Mouse (Mus musculus): ENCODE data around the gene Btaf1. TPM values are rescaled to one million over a fixed set of nuclear protein-coding genes. Genes with fewer than 3 reads are reported as not detected.
"Not testable (repeated sequence)": the region's sequence is repeated elsewhere in the genome, so short reads cannot be mapped to it uniquely, and the experiment has no call there.

The Btaf1 gene
- polyA plus RNA-seq, 1 experiment from 2014 or later: 6.9 TPM

DNA sequence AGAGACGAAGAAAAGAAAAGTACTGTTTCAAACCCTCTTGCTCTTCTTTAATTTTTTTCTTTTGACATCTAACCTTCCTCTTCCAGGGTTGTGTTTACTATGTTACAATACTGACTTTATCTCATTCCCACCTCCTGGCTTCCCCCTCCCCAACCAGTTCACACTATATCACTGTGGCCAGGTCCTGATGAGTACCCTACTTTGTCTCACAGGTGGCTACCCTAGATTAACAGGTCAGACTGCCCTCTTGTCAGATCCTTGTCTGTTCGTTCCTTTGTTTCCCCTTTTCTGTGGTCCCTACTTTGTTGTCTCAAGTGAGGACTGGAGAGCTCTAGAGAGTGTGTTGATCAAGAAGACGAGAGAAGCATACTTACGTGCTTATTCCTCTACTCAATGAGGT lies 10.4 kb downstream of the Btaf1 start:
- no peaks in the 10 kb centered on the region for H3K4me1 ChIP-seq (ENCODE audit: control insufficient read depth, insufficient read depth, low read length)
- no peak overlapping the region for H3K9ac ChIP-seq (ENCODE audit: low read length)
- H3K4me2 ChIP-seq (ENCODE audit: low read depth, low read length): no peak overlapping the region
- 88% methylated on average over 4 of the region's 4 CpGs for WGBS
- H3K9me3 ChIP-seq (replicated peaks; ENCODE audit: control insufficient read depth, low read length): no peaks in the 10 kb centered on the region
- H3K36me3 ChIP-seq (ENCODE audit: control insufficient read depth, insufficient read depth): no peaks in the 10 kb centered on the region
- H3K27ac ChIP-seq (ENCODE audit: low read length): no peak overlapping the region
- H3K4me3 ChIP-seq (ENCODE audit: low read length): no peak overlapping the region
- no peaks in the 10 kb centered on the region for H3K27me3 ChIP-seq (ENCODE audit: control insufficient read depth, insufficient read depth, low read length)
- ATAC-seq (replicated peaks; ENCODE audit: extremely low read depth, insufficient read depth, low FRiP score): no peak

DNA sequence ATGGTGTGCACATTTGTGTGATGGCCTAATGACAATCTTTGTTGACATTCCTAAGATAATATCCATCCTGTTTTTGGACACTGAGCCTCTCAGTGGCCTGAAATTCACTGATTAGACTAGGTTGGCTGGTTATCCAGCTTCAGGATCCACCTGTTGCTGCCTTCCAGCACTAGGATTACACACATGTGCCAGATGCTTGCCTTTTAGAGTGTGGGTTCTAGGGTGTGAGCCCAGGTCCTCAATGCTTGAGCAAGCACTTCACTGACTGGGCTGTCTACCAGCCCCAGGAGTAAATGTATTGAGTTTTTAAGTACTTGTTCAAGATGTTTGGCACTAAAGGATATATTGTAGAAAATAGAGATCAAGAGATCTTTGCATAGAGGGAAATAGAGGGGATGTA lies 12.1 kb downstream of the Btaf1 start:
- Histone ChIP-seq H3K4me1 (ENCODE audit: control insufficient read depth, insufficient read depth, low read length) (no peaks in the 10 kb centered on the region), H3K36me3 (ENCODE audit: control insufficient read depth, insufficient read depth) (no peaks in the 10 kb centered on the region), H3K4me3 (ENCODE audit: low read length) (no peak overlapping the region), H3K9ac (ENCODE audit: low read length) (no peak overlapping the region), H3K27ac (ENCODE audit: low read length) (no peak overlapping the region), H3K4me2 (ENCODE audit: low read depth, low read length) (no peak overlapping the region), H3K27me3 (ENCODE audit: control insufficient read depth, insufficient read depth, low read length) (no peaks in the 10 kb centered on the region), H3K9me3 (replicated peaks; ENCODE audit: control insufficient read depth, low read length) (no peaks in the 10 kb centered on the region)
- no peak for ATAC-seq (replicated peaks; ENCODE audit: extremely low read depth, insufficient read depth, low FRiP score)

GRCm38 (mm10) chr19:36940064-36940463 lies 14.2 kb downstream of the Btaf1 start:
- H3K36me3 ChIP-seq (ENCODE audit: control insufficient read depth, insufficient read depth): no peaks in the 10 kb centered on the region
- H3K9me3 ChIP-seq (replicated peaks; ENCODE audit: control insufficient read depth, low read length): no peaks in the 10 kb centered on the region
- WGBS: 93% methylated on average over 1 of the region's 1 CpGs
- H3K27ac ChIP-seq (ENCODE audit: low read length): no peak overlapping the region
- H3K4me3 ChIP-seq (ENCODE audit: low read length): no peak overlapping the region
- no peak for ATAC-seq (replicated peaks; ENCODE audit: extremely low read depth, insufficient read depth, low FRiP score)
- H3K4me2 ChIP-seq (ENCODE audit: low read depth, low read length): no peak overlapping the region
- H3K27me3 ChIP-seq (ENCODE audit: control insufficient read depth, insufficient read depth, low read length): no peaks in the 10 kb centered on the region
- H3K4me1 ChIP-seq (ENCODE audit: control insufficient read depth, insufficient read depth, low read length): no peaks in the 10 kb centered on the region
- no peak overlapping the region for H3K9ac ChIP-seq (ENCODE audit: low read length)

GRCm38 (mm10) chr19:36953637-36954206 lies 27.8 kb downstream of the Btaf1 start:
- no peak overlapping the region for H3K27ac ChIP-seq (ENCODE audit: low read length)
- 38% methylated on average over 4 of the region's 4 CpGs for WGBS

DNA sequence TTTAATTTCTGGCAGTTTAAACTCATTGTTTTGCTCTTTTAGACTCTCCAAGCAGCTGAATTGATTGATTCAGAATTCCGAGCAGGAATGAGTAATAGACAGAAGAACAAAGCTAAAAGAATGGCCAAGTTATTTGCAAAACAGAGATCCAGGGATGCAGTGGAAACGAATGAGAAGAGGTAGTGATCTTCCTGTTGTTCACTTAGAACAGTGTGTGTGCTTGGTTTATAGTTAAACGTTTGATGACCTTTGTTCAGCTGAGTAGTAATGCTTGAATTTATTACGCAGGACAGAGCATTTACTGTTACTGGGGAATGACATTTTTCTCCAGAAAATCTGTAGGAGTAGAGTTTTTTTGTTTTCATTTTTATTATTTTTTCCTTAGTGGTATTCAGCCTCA lies 32.5 kb downstream of the Btaf1 start:
- 90% methylated on average over 4 of the region's 4 CpGs for WGBS
- Histone ChIP-seq H3K4me2 (ENCODE audit: low read depth, low read length) (no peak overlapping the region), H3K4me3 (ENCODE audit: low read length) (no peak overlapping the region), H3K36me3 (ENCODE audit: control insufficient read depth, insufficient read depth) (peaks cover 20% of the 10 kb centered on the region), H3K9ac (ENCODE audit: low read length) (no peak overlapping the region), H3K4me1 (ENCODE audit: control insufficient read depth, insufficient read depth, low read length) (no peaks in the 10 kb centered on the region), H3K27ac (ENCODE audit: low read length) (no peak overlapping the region), H3K9me3 (replicated peaks; ENCODE audit: control insufficient read depth, low read length) (no peaks in the 10 kb centered on the region), H3K27me3 (ENCODE audit: control insufficient read depth, insufficient read depth, low read length) (no peaks in the 10 kb centered on the region)
- no peak for ATAC-seq (replicated peaks; ENCODE audit: extremely low read depth, insufficient read depth, low FRiP score)

More at GRCm38 (mm10) chr19:36953637-36954206, 27.8 kb downstream of the Btaf1 start:
- Histone ChIP-seq H3K4me1 (ENCODE audit: control insufficient read depth, insufficient read depth, low read length) (no peaks in the 10 kb centered on the region), H3K27me3 (ENCODE audit: control insufficient read depth, insufficient read depth, low read length) (no peaks in the 10 kb centered on the region), H3K36me3 (ENCODE audit: control insufficient read depth, insufficient read depth) (peaks cover 9% of the 10 kb centered on the region), H3K4me3 (ENCODE audit: low read length) (no peak overlapping the region), H3K9ac (ENCODE audit: low read length) (no peak overlapping the region), H3K4me2 (ENCODE audit: low read depth, low read length) (no peak overlapping the region), H3K9me3 (replicated peaks; ENCODE audit: control insufficient read depth, low read length) (no peaks in the 10 kb centered on the region)
- no peak for ATAC-seq (replicated peaks; ENCODE audit: extremely low read depth, insufficient read depth, low FRiP score)

DNA sequence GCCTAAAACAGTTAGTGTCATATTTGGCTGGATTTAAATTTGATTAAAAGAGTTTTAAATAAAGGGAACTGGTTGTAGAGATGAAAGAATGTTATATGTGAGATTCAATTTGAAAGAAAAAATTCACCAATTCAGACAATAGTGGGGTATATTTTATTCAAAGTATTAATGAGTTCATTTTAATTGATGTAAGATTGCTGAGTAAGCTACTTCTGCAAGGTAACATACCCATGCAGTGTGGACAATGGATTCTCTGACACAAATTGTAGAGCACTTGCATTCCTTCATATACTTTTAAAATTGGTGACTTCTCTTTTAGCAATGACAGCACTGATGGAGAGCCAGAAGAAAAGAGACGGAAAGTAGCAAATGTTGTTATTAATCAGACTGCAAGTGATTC lies 35.4 kb downstream of the Btaf1 start:
- no peak overlapping the region for H3K9ac ChIP-seq (ENCODE audit: low read length)
- no peak overlapping the region for H3K27ac ChIP-seq (ENCODE audit: low read length)
- H3K36me3 ChIP-seq (ENCODE audit: control insufficient read depth, insufficient read depth): peaks cover 31% of the 10 kb centered on the region
- H3K4me1 ChIP-seq (ENCODE audit: control insufficient read depth, insufficient read depth, low read length): no peaks in the 10 kb centered on the region
- no peaks in the 10 kb centered on the region for H3K9me3 ChIP-seq (replicated peaks; ENCODE audit: control insufficient read depth, low read length)
- H3K4me3 ChIP-seq (ENCODE audit: low read length): no peak overlapping the region
- H3K4me2 ChIP-seq (ENCODE audit: low read depth, low read length): no peak overlapping the region
- no peaks in the 10 kb centered on the region for H3K27me3 ChIP-seq (ENCODE audit: control insufficient read depth, insufficient read depth, low read length)
- no peak for ATAC-seq (replicated peaks; ENCODE audit: extremely low read depth, insufficient read depth, low FRiP score)
- WGBS: 98% methylated on average over 1 of the region's 1 CpGs

DNA sequence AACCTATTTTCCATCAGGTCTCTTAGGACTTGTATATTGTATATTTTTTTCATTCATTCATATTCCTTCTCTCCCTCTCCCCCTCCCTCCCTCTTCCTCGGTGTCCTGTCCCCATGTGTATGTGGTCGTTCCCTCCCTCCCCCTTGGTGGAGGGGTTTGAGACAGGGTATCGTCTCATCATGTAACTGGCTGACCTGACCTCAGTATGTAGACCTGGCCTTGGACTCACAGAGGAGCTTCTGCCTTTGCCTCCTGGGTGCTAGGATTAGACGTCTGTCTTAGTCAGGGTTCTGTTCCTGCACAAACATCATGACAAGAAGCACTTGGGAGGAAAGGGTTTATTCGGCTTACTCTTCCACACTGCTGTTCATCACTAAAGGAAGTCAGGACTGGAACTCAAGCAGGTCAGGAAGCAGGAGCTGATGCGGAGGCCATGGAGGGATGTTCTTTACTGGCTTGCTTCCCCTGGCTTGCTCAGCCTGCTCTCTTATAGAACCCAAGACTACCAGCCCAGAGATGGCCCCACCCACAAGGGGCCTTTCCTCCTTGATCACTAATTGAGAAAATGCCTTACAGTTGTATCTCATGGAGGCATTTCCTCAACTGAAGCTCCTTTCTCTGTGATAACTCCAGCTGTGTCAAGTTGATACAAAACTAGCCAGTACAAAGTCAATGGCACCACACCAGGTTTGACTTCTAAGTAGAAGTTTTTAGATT lies 36.8 kb downstream of the Btaf1 start:
- WGBS: 87% methylated on average over 6 of the region's 6 CpGs
- not testable (repeated sequence) for H3K4me1 ChIP-seq (ENCODE audit: control insufficient read depth, insufficient read depth, low read length); H3K27me3 ChIP-seq (ENCODE audit: control insufficient read depth, insufficient read depth, low read length); H3K4me3 ChIP-seq (ENCODE audit: low read length); H3K27ac ChIP-seq (ENCODE audit: low read length); H3K4me2 ChIP-seq (ENCODE audit: low read depth, low read length); ATAC-seq (replicated peaks; ENCODE audit: extremely low read depth, insufficient read depth, low FRiP score); H3K9ac ChIP-seq (ENCODE audit: low read length); H3K9me3 ChIP-seq (replicated peaks; ENCODE audit: control insufficient read depth, low read length)
- peaks cover 35% of the 10 kb centered on the region for H3K36me3 ChIP-seq (ENCODE audit: control insufficient read depth, insufficient read depth)

- Histone ChIP-seq H3K4me1 (ENCODE audit: control insufficient read depth, insufficient read depth, low read length) (no peaks in the 10 kb centered on the region), H3K4me3 (ENCODE audit: low read length) (no peak overlapping the region), H3K9me3 (replicated peaks; ENCODE audit: control insufficient read depth, low read length) (no peaks in the 10 kb centered on the region), H3K9ac (ENCODE audit: low read length) (no peak overlapping the region), H3K27me3 (ENCODE audit: control insufficient read depth, insufficient read depth, low read length) (no peaks in the 10 kb centered on the region), H3K36me3 (ENCODE audit: control insufficient read depth, insufficient read depth) (peaks cover 40% of the 10 kb centered on the region), H3K27ac (ENCODE audit: low read length) (no peak overlapping the region), H3K4me2 (ENCODE audit: low read depth, low read length) (no peak overlapping the region)
- no peak for ATAC-seq (replicated peaks; ENCODE audit: extremely low read depth, insufficient read depth, low FRiP score)
- 86% methylated on average over 5 of the region's 5 CpGs for WGBS
Measured at GRCm38 (mm10) chr19:37004557-37004956, 78.7 kb downstream of the Btaf1 start.

DNA sequence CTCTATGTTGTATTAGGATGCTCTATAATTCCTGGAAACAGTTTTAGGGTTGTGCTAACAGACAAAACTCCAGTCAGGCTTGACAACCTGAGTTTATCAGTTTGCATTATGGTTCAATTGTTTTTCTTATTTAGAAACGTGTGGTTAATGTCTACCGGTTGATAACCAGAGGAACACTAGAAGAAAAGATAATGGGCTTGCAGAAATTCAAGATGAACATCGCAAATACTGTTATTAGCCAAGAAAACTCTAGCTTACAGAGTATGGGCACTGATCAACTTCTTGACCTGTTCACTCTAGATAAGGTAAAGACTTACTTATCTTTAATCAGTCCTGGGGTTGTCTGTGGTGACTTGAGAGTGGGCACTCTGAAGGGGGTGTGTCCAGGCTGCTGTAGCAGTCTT lies 84.0 kb downstream of the Btaf1 start:
- no peaks in the 10 kb centered on the region for H3K27me3 ChIP-seq (ENCODE audit: control insufficient read depth, insufficient read depth, low read length)
- no peak for ATAC-seq (replicated peaks; ENCODE audit: extremely low read depth, insufficient read depth, low FRiP score)
- H3K9me3 ChIP-seq (replicated peaks; ENCODE audit: control insufficient read depth, low read length): no peaks in the 10 kb centered on the region
- 78% methylated on average over 3 of the region's 3 CpGs for WGBS
- H3K4me2 ChIP-seq (ENCODE audit: low read depth, low read length): no peak overlapping the region
- no peak overlapping the region for H3K9ac ChIP-seq (ENCODE audit: low read length)
- H3K4me3 ChIP-seq (ENCODE audit: low read length): no peak overlapping the region
- H3K4me1 ChIP-seq (ENCODE audit: control insufficient read depth, insufficient read depth, low read length): no peaks in the 10 kb centered on the region
- H3K27ac ChIP-seq (ENCODE audit: low read length): no peak overlapping the region
- H3K36me3 ChIP-seq (ENCODE audit: control insufficient read depth, insufficient read depth): peaks cover 40% of the 10 kb centered on the region

Data from heart, embryonic 16.5 days (tissue).